Mouse (Mus musculus): ENCODE results near the gene Oca2.

DNA sequence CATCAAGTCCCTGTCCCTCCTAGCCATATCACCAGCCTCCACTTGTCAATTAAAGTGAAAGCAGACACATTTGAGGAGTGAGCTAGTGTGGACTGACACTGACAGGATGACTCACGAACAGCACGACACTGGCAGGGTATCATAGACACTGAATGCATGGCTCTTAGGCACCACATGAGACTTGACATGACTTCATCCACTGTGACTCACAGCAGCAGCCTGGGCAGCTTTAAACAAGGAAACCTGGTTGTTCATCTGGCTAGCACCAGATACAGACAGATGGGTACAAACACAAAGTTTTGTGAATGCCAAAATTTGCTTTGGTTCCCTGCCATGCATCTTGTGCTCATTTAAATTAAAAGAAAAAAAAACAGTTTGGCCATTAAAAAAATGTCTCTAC lies 182.4 kb downstream of the Oca2 start:
- TF ChIP-seq CTCF (IDR thresholded peaks at IDR 0.05; ENCODE audit: low read depth) (no peak), EP300 (IDR thresholded peaks at IDR 0.05; ENCODE audit: low read depth) (no peak)

Data from liver, embryonic 14.5 days (tissue).